Mouse (Mus musculus): Measurements from ENCODE around the gene Siah2. TPM values are rescaled to one million over a fixed set of nuclear protein-coding genes. Genes with fewer than 3 reads are reported as not detected.
A peak's percentile ranks its signal among the peaks of the same experiment; 100 is the strongest.

The Siah2 gene
- polyA plus RNA-seq, 1 experiment from 2014 or later, result 5.6 TPM

- peak; percentile 52 for ATAC-seq
- no peak overlapping the region for H3K4me2 ChIP-seq
- WGBS (ENCODE audit: insufficient replicate concordance), result 68% methylated on average over 7 of the region's 7 CpGs
- no peak overlapping the region for H3K4me3 ChIP-seq
- no peaks in the 10 kb centered on the region; the same call in 1 of the 2 replicates for H3K4me1 ChIP-seq
- no peak overlapping the region for H3K9ac ChIP-seq
- no peaks in the 10 kb centered on the region for H3K27me3 ChIP-seq (replicated peaks)
- H3K36me3 ChIP-seq, result 0 out of 2 replicates have a peak, but pooled peaks cover 1% of the 10 kb centered on the region
- no peak overlapping the region; the same call in 1 of the 2 replicates for H3K27ac ChIP-seq
- no peaks in the 10 kb centered on the region for H3K9me3 ChIP-seq (replicated peaks)
Measured at GRCm38 (mm10) chr3:58680943-58681637, 11.1 kb downstream of the Siah2 start.

GRCm38 (mm10) chr3:58679996-58680395 is 12.2 kb downstream of the Siah2 start:
- H3K36me3 ChIP-seq, result peaks cover 12% of the 10 kb centered on the region
- H3K27me3 ChIP-seq (replicated peaks), result no peaks in the 10 kb centered on the region
- WGBS (ENCODE audit: insufficient replicate concordance), result 62% methylated on average over 4 of the region's 4 CpGs
- H3K27ac ChIP-seq, result no peak overlapping the region
- no peak overlapping the region for H3K4me3 ChIP-seq
- H3K4me1 ChIP-seq, result no peaks in the 10 kb centered on the region; the same call in 1 of the 2 replicates
- ATAC-seq, result no peak
- no peak overlapping the region for H3K4me2 ChIP-seq
- H3K9me3 ChIP-seq (replicated peaks), result no peaks in the 10 kb centered on the region
- no peak overlapping the region for H3K9ac ChIP-seq

- Histone ChIP-seq H3K9me3 (replicated peaks) (no peaks in the 10 kb centered on the region), H3K27me3 (replicated peaks) (no peaks in the 10 kb centered on the region), H3K4me1 (no peaks in the 10 kb centered on the region; the same call in 1 of the 2 replicates), H3K36me3 (peaks cover 21% of the 10 kb centered on the region), H3K27ac (no peak overlapping the region), H3K4me2 (no peak overlapping the region), H3K9ac (no peak overlapping the region), H3K4me3 (no peak overlapping the region)
- ATAC-seq, result no peak
- 55% methylated on average over 2 of the region's 2 CpGs for WGBS (ENCODE audit: insufficient replicate concordance)
Measured at GRCm38 (mm10) chr3:58678905-58679304, 13.3 kb downstream of the Siah2 start.

GRCm38 (mm10) chr3:58678384-58678783 is 13.8 kb downstream of the Siah2 start:
- ATAC-seq, result no peak
- peaks cover 21% of the 10 kb centered on the region for H3K36me3 ChIP-seq
- 73% methylated on average over 8 of the region's 8 CpGs for WGBS (ENCODE audit: insufficient replicate concordance)

GRCm38 (mm10) chr3:58677615-58678014 is 14.6 kb downstream of the Siah2 start:
- ATAC-seq, result no peak
- Histone ChIP-seq H3K4me2 (no peak overlapping the region), H3K27me3 (replicated peaks) (no peaks in the 10 kb centered on the region), H3K9ac (no peak overlapping the region), H3K27ac (no peak overlapping the region), H3K4me3 (no peak overlapping the region), H3K36me3 (peaks cover 21% of the 10 kb centered on the region), H3K4me1 (no peaks in the 10 kb centered on the region; the same call in 1 of the 2 replicates), H3K9me3 (replicated peaks) (no peaks in the 10 kb centered on the region)
- 61% methylated on average over 3 of the region's 3 CpGs for WGBS (ENCODE audit: insufficient replicate concordance)

More at GRCm38 (mm10) chr3:58678384-58678783, 13.8 kb downstream of the Siah2 start:
- Histone ChIP-seq H3K9ac (no peak overlapping the region), H3K27me3 (replicated peaks) (no peaks in the 10 kb centered on the region), H3K9me3 (replicated peaks) (no peaks in the 10 kb centered on the region), H3K4me2 (no peak overlapping the region), H3K4me3 (no peak overlapping the region), H3K27ac (no peak overlapping the region), H3K4me1 (no peaks in the 10 kb centered on the region; the same call in 1 of the 2 replicates)

GRCm38 (mm10) chr3:58673295-58673694 is 18.9 kb downstream of the Siah2 start:
- no peaks in the 10 kb centered on the region for H3K4me1 ChIP-seq
- no peaks in the 10 kb centered on the region for H3K27me3 ChIP-seq (replicated peaks)
- no peaks in the 10 kb centered on the region for H3K9me3 ChIP-seq (replicated peaks)
- H3K4me3 ChIP-seq, result no peak overlapping the region
- H3K36me3 ChIP-seq, result peaks cover 21% of the 10 kb centered on the region
- no peak overlapping the region for H3K27ac ChIP-seq
- no peak for ATAC-seq
- no peak overlapping the region for H3K4me2 ChIP-seq
- WGBS (ENCODE audit: insufficient replicate concordance), result 81% methylated on average over 5 of the region's 5 CpGs
- H3K9ac ChIP-seq, result no peak overlapping the region

GRCm38 (mm10) chr3:58672481-58673183 is 19.6 kb downstream of the Siah2 start:
- Histone ChIP-seq H3K27ac (no peak overlapping the region), H3K27me3 (replicated peaks) (no peaks in the 10 kb centered on the region), H3K9ac (no peak overlapping the region), H3K4me2 (no peak overlapping the region), H3K9me3 (replicated peaks) (no peaks in the 10 kb centered on the region), H3K4me1 (no peaks in the 10 kb centered on the region), H3K4me3 (no peak overlapping the region), H3K36me3 (peaks cover 21% of the 10 kb centered on the region)
- 60% methylated on average over 4 of the region's 4 CpGs for WGBS (ENCODE audit: insufficient replicate concordance)
- ATAC-seq, result no peak

- Histone ChIP-seq H3K4me1 (no peaks in the 10 kb centered on the region), H3K36me3 (peaks cover 21% of the 10 kb centered on the region), H3K4me2 (no peak overlapping the region), H3K4me3 (no peak overlapping the region), H3K27me3 (replicated peaks) (no peaks in the 10 kb centered on the region), H3K27ac (no peak overlapping the region), H3K9ac (no peak overlapping the region), H3K9me3 (replicated peaks) (no peaks in the 10 kb centered on the region)
- 43% methylated on average over 6 of the region's 6 CpGs for WGBS (ENCODE audit: insufficient replicate concordance)
- no peak for ATAC-seq
Measured at GRCm38 (mm10) chr3:58671616-58672250, 20.5 kb downstream of the Siah2 start.

- Histone ChIP-seq H3K9ac (no peak overlapping the region), H3K27me3 (replicated peaks) (no peaks in the 10 kb centered on the region), H3K4me2 (no peak overlapping the region), H3K4me1 (no peaks in the 10 kb centered on the region), H3K36me3 (no peaks in the 10 kb centered on the region), H3K4me3 (no peak overlapping the region), H3K9me3 (replicated peaks) (0 out of 2 replicates have a peak, but pooled peaks cover 3% of the 10 kb centered on the region), H3K27ac (no peak overlapping the region)
- ATAC-seq, result no peak
- WGBS (ENCODE audit: insufficient replicate concordance), result 72% methylated on average over 7 of the region's 7 CpGs
Measured at GRCm38 (mm10) chr3:58663970-58664369, 28.2 kb downstream of the Siah2 start.

GRCm38 (mm10) chr3:58660636-58661035 is 31.6 kb downstream of the Siah2 start:
- no peak for ATAC-seq
- H3K27ac ChIP-seq, result no peak overlapping the region
- H3K4me1 ChIP-seq, result no peaks in the 10 kb centered on the region
- no peaks in the 10 kb centered on the region for H3K36me3 ChIP-seq
- 66% methylated on average over 4 of the region's 4 CpGs for WGBS (ENCODE audit: insufficient replicate concordance)
- H3K4me2 ChIP-seq, result no peak overlapping the region
- no peak overlapping the region for H3K4me3 ChIP-seq
- no peaks in the 10 kb centered on the region for H3K27me3 ChIP-seq (replicated peaks)
- no peak overlapping the region for H3K9ac ChIP-seq
- H3K9me3 ChIP-seq (replicated peaks), result no peaks in the 10 kb centered on the region

- Histone ChIP-seq H3K4me1 (no peaks in the 10 kb centered on the region), H3K9ac (no peak overlapping the region), H3K36me3 (no peaks in the 10 kb centered on the region), H3K27ac (no peak overlapping the region), H3K9me3 (replicated peaks) (no peaks in the 10 kb centered on the region), H3K4me3 (no peak overlapping the region), H3K27me3 (replicated peaks) (no peaks in the 10 kb centered on the region), H3K4me2 (no peak overlapping the region)
- 7% methylated on average over 2 of the region's 2 CpGs for WGBS (ENCODE audit: insufficient replicate concordance)
- ATAC-seq, result no peak
Measured at GRCm38 (mm10) chr3:58657356-58657755, 34.8 kb downstream of the Siah2 start.
